Mouse (Mus musculus): ENCODE results near the gene B4galnt1.

- TF ChIP-seq CTCF (IDR thresholded peaks at IDR 0.05; ENCODE audit: low read depth) (no peak), EP300 (optimal IDR thresholded peaks at IDR 0.05) (no peak)
These were observed 10.8 kb upstream of the B4galnt1 start for GRCm38 (mm10) chr10:127154241-127154640.

All from stomach, postnatal 0 days (tissue).